Mouse (Mus musculus): ENCODE results near the gene Il27ra.
"Not testable (repeated sequence)": the region's sequence is repeated elsewhere in the genome, so short reads cannot be mapped to it uniquely, and the experiment has no call there.

- not testable (repeated sequence) for TF ChIP-seq CTCF, EP300 (IDR thresholded peaks at IDR 0.05; ENCODE audit: low read depth)
Measured at GRCm38 (mm10) chr8:84005502-84005901, 36.9 kb downstream of the Il27ra start.
